Mouse (Mus musculus) embryonic facial prominence, embryonic 10.5 days (tissue): Measurements from ENCODE around the gene Apba2. TPM values are rescaled to one million over a fixed set of nuclear protein-coding genes. Genes with fewer than 3 reads are reported as not detected.

Experiments used
- DNase-seq: peaks from one replicate; pipeline ENCODE4 v3.0.0-alpha.2; 2017; ENCODE audit warnings: low spot score
- H3K27ac ChIP-seq: fragments of 300-500 bp; sonication (generic); replicated peaks from 2 replicates; pipeline ENCODE4 v1.5.1; 2016; ENCODE audit warnings: mild to moderate bottlenecking
- H3K27me3 ChIP-seq: fragments of 300-500 bp; sonication (generic); replicated peaks from 2 replicates; pipeline ENCODE4 v1.6.1; 2016; ENCODE audit warnings: low read depth, mild to moderate bottlenecking; ENCODE audit not compliant: poor library complexity, severe bottlenecking
- H3K36me3 ChIP-seq: fragments of 300-500 bp; sonication (generic); replicated peaks from 2 replicates; pipeline ENCODE4 v1.6.1; 2016; ENCODE audit warnings: mild to moderate bottlenecking, moderate library complexity
- H3K4me1 ChIP-seq: fragments of 300-500 bp; sonication (generic); 2 replicates; pipeline ENCODE4 v1.6.1; 2016
- H3K4me3 ChIP-seq: fragments of 300-500 bp; sonication (generic); 2 replicates; pipeline ENCODE4 v1.5.1; 2016; ENCODE audit warnings: mild to moderate bottlenecking, moderate library complexity
- H3K9me3 ChIP-seq: fragments of 300-500 bp; sonication (generic); 2 replicates; pipeline ENCODE4 v1.6.1; 2016; ENCODE audit warnings: mild to moderate bottlenecking
- WGBS: fragments of 180-500 bp; shearing (Covaris S2); methylation state at CpG from one replicate; pipeline ENCODE4 v1.1.7; 2016; 5-methylcytosine and 5-hydroxymethylcytosine counted together
- polyA plus RNA-seq: library from polyadenylated mRNA; unstranded; fragments of >200 nt; fragmentation: Nextera tagmentation; extraction: Ambion mirVana; gene quantifications from 2 replicates; pipeline ENCODE4 v1.2.1, GENCODE M21; 2016

Gene Apba2
- polyA plus RNA-seq, 1 experiment from 2014 or later, result 20.7 TPM

- H3K4me3 ChIP-seq, result no peak overlapping the region
- no peak for DNase-seq
- no peaks in the 10 kb centered on the region for H3K4me1 ChIP-seq
- H3K27ac ChIP-seq, result no peak overlapping the region
- WGBS, result 94% methylated on average over 6 of the region's 6 CpGs
- 0 out of 2 replicates have a peak, but pooled peaks cover 8% of the 10 kb centered on the region for H3K36me3 ChIP-seq
- no peaks in the 10 kb centered on the region for H3K27me3 ChIP-seq
- no peaks in the 10 kb centered on the region for H3K9me3 ChIP-seq
Observed at GRCm38 (mm10) chr7:64694937-64695336, 193.4 kb downstream of the Apba2 start.

DNA sequence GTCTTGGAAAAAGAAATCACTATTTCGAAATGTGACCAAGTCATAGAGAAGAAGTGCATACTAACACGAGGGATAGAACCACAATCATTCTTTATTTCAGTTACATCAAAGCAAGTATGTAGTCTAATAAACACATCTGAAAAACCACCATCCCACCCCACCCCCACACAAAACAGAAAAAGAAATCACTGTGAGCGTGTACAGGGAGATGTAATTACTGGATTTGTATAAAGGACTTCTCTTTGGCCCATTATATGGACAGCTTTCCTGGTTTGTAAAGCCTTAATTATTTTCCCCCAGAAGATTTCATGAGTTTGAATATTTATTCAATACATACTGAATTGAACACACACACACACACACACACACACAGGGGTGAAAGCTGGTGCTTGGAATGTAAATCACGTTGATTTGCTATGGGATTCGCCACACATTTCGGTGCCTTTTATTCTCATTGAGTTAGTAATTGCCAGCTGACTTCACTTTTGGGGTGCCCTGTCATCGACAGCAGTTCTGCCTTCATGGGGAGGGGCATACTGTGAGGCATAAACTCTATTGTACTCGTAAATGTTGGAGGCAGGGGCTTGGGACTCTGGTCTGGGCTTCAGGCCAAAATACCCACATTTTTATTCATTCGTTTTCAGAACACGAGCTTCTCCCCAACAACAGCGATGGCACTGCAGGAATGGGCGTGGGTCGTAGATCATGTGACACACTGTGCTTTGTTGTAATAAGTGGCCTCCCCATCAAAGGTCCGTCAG lies 195.2 kb downstream of the Apba2 start:
- H3K36me3 ChIP-seq, result 0 out of 2 replicates have a peak, but pooled peaks cover 8% of the 10 kb centered on the region
- H3K27ac ChIP-seq, result no peak overlapping the region
- no peak for DNase-seq
- WGBS, result 88% methylated on average over 14 of the region's 14 CpGs
- no peaks in the 10 kb centered on the region for H3K27me3 ChIP-seq
- no peak overlapping the region for H3K4me3 ChIP-seq
- no peaks in the 10 kb centered on the region for H3K9me3 ChIP-seq
- H3K4me1 ChIP-seq, result no peaks in the 10 kb centered on the region

DNA sequence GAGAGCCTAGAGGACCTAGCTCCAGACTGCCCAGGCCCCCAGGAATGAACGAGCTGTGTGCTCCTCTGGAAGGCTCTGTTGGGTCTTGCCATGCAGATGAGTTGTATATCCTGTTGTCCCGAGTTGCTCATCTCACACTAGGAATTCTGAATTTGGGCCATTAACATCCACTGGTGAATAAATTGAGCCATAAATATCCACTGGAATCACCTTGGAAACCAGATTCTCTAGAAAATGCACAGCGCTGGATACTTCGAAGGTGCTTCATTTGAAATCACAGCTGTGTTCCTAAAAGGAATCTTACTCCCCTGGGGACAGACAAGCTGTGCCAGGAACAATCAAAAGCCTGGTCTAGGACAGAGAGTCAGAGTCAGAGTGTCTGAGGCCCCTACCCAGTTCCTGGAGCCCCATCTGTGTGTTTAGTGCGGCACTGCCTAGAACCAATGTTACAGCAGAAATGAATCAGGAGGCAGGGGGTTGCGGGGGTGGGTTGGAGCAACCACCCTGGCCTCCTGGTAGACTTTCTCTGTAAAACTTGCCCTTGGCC lies 196.4 kb downstream of the Apba2 start:
- Histone ChIP-seq H3K4me3 (no peak overlapping the region), H3K27me3 (no peaks in the 10 kb centered on the region), H3K27ac (no peak overlapping the region), H3K4me1 (no peaks in the 10 kb centered on the region), H3K36me3 (0 out of 2 replicates have a peak, but pooled peaks cover 8% of the 10 kb centered on the region), H3K9me3 (no peaks in the 10 kb centered on the region)
- DNase-seq, result no peak
- 88% methylated on average over 6 of the region's 6 CpGs for WGBS

- 75% methylated on average over 5 of the region's 5 CpGs for WGBS
- no peak overlapping the region for H3K27ac ChIP-seq
- no peaks in the 10 kb centered on the region for H3K9me3 ChIP-seq
- no peaks in the 10 kb centered on the region for H3K36me3 ChIP-seq
- peak; percentile 32 for DNase-seq
- no peaks in the 10 kb centered on the region for H3K27me3 ChIP-seq
- H3K4me3 ChIP-seq, result no peak overlapping the region
- H3K4me1 ChIP-seq, result no peaks in the 10 kb centered on the region
Observed at GRCm38 (mm10) chr7:64704060-64704595, 202.6 kb downstream of the Apba2 start.

- Histone ChIP-seq H3K9me3 (no peaks in the 10 kb centered on the region), H3K4me3 (no peak overlapping the region), H3K27me3 (no peaks in the 10 kb centered on the region), H3K36me3 (no peaks in the 10 kb centered on the region), H3K4me1 (no peaks in the 10 kb centered on the region), H3K27ac (no peak overlapping the region)
- no peak for DNase-seq
- 84% methylated on average over 4 of the region's 4 CpGs for WGBS
Observed at GRCm38 (mm10) chr7:64708176-64708575, 206.7 kb downstream of the Apba2 start.

- DNase-seq, result no peak
- Histone ChIP-seq H3K4me1 (no peaks in the 10 kb centered on the region), H3K9me3 (no peaks in the 10 kb centered on the region), H3K36me3 (no peaks in the 10 kb centered on the region), H3K4me3 (no peak overlapping the region), H3K27ac (no peak overlapping the region), H3K27me3 (no peaks in the 10 kb centered on the region)
- 87% methylated on average over 13 of the region's 13 CpGs for WGBS
Observed at GRCm38 (mm10) chr7:64709520-64710262, 208.2 kb downstream of the Apba2 start.

- H3K36me3 ChIP-seq, result no peaks in the 10 kb centered on the region
- H3K4me1 ChIP-seq, result no peaks in the 10 kb centered on the region
- no peaks in the 10 kb centered on the region for H3K27me3 ChIP-seq
- H3K9me3 ChIP-seq, result no peaks in the 10 kb centered on the region
- DNase-seq, result no peak
- no peak overlapping the region for H3K27ac ChIP-seq
- 72% methylated on average over 2 of the region's 2 CpGs for WGBS
- H3K4me3 ChIP-seq, result no peak overlapping the region
Observed at GRCm38 (mm10) chr7:64716286-64716685, 214.8 kb downstream of the Apba2 start.

DNA sequence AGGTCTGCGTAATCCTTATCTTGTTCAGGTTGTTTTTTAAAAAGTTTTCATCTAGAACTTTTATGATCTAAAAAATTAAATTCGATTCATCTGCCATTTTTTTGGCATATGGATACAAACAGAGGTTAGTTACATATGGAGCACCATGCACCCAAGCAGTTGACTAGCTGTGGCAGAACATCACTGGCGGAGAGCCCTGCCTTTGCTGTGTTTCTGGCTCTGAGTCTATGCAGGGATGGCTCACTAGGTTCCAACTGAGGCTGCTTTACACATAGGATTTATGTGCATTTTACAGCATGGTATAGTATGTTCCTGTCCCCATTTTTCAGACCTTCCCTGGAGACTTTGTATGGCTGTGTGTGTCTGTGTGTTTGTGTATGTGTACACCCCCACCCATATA lies 221.8 kb downstream of the Apba2 start:
- Histone ChIP-seq H3K4me1 (no peaks in the 10 kb centered on the region), H3K4me3 (no peak overlapping the region), H3K27me3 (no peaks in the 10 kb centered on the region), H3K36me3 (no peaks in the 10 kb centered on the region), H3K9me3 (no peaks in the 10 kb centered on the region), H3K27ac (no peak overlapping the region)
- DNase-seq, result no peak
- 85% methylated on average over 3 of the region's 3 CpGs for WGBS

DNA sequence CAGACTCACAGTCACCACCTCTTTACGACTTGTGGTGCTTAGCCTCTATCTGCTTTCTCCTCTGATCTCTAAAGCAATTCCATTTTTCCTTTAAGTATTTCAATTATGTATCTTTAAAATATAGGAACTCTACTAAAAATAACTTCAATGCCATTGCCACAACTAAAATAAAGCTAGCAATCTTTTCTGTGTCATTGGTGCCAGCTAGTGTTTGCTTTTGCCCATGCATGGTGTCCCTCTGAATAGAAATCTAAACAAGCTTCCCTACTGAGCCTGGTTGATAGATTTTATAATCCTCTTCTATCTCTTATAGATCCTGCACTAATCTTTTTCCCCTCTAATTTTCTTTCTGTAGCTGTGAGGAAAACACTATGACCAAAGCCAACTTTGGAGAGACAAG lies 222.9 kb downstream of the Apba2 start:
- H3K36me3 ChIP-seq, result no peaks in the 10 kb centered on the region
- DNase-seq, result no peak
- WGBS, result 90% methylated on average over 1 of the region's 1 CpGs
- no peak overlapping the region for H3K4me3 ChIP-seq
- no peak overlapping the region for H3K27ac ChIP-seq
- no peaks in the 10 kb centered on the region for H3K9me3 ChIP-seq
- no peaks in the 10 kb centered on the region for H3K4me1 ChIP-seq
- H3K27me3 ChIP-seq, result no peaks in the 10 kb centered on the region

GRCm38 (mm10) chr7:64725967-64726695 lies 224.6 kb downstream of the Apba2 start:
- Histone ChIP-seq H3K27ac (no peak overlapping the region), H3K9me3 (no peaks in the 10 kb centered on the region), H3K27me3 (no peaks in the 10 kb centered on the region), H3K4me3 (no peak overlapping the region), H3K4me1 (no peaks in the 10 kb centered on the region), H3K36me3 (no peaks in the 10 kb centered on the region)
- WGBS, result 85% methylated on average over 6 of the region's 6 CpGs
- no peak for DNase-seq

- no peaks in the 10 kb centered on the region for H3K4me1 ChIP-seq
- WGBS, result 89% methylated on average over 5 of the region's 5 CpGs
- H3K9me3 ChIP-seq, result no peaks in the 10 kb centered on the region
- no peak overlapping the region for H3K4me3 ChIP-seq
- no peaks in the 10 kb centered on the region for H3K27me3 ChIP-seq
- no peaks in the 10 kb centered on the region for H3K36me3 ChIP-seq
- no peak for DNase-seq
- H3K27ac ChIP-seq, result no peak overlapping the region
Observed at GRCm38 (mm10) chr7:64728181-64728591, 226.7 kb downstream of the Apba2 start.

- Histone ChIP-seq H3K27ac (no peak overlapping the region), H3K36me3 (no peaks in the 10 kb centered on the region), H3K27me3 (no peaks in the 10 kb centered on the region), H3K4me1 (no peaks in the 10 kb centered on the region), H3K9me3 (no peaks in the 10 kb centered on the region), H3K4me3 (no peak overlapping the region)
- DNase-seq, result no peak
- WGBS, result 80% methylated on average over 3 of the region's 3 CpGs
Observed at GRCm38 (mm10) chr7:64728816-64729215, 227.3 kb downstream of the Apba2 start.
